Mouse (Mus musculus) lung, postnatal 36 days (tissue): ENCODE results near the gene Hist2h3c1.
"Not testable (repeated sequence)": the region's sequence is repeated elsewhere in the genome, so short reads cannot be mapped to it uniquely, and the experiment has no call there.

Experiments
- DNase-seq: peaks from one replicate; pipeline ENCODE4 v3.0.0; 2022; ENCODE audit warnings: mixed read lengths

Gene Hist2h3c1

DNA sequence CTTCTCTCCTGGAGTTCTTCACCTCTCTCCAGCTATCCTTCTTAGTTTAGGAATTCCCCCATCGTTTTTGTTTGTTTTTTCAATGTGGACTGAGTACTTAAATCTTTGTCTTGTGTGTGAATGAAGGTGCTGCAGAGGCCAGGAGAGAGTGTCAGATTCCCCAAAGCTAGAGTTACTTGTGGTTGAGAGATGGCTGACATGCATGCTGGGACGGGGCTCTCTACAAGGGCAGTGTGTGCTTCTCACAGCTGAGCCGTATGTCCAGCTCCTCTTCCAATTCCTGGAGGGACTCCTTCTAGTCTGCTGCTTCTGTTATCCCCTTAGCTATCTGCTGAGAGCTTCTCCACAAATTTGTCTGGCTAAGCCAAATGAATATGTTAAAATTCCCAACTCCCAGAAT lies 10.6 kb upstream of the Hist2h3c1 start:
- no peak for DNase-seq

DNA sequence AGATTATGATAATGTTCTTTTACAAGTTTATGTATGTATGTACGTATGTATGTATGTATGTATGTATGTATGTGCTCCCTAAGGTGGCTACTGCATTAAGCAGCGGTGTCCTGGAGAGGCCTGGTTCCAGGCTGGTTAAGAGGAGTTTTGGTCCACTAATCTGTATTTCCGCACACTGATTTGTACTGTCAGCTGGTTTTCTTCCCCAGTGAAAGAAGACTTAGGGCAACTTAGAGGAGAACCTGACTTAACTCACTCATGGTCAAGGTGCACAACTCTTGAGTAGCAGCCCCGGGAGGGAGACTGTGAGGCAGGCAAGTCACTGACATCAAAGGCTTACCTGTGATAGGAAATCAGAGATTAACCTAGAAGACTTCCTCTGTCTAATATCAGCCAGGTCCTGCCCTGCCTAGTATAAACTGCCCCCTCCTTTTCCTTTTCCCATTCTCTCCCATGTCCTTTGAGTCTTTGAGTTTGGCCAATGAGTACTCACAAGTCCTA lies 9.6 kb upstream of the Hist2h3c1 start:
- DNase-seq: no peak

GRCm38 (mm10) chr3:96237335-96237903 lies 9.1 kb upstream of the Hist2h3c1 start:
- DNase-seq: no peak

DNA sequence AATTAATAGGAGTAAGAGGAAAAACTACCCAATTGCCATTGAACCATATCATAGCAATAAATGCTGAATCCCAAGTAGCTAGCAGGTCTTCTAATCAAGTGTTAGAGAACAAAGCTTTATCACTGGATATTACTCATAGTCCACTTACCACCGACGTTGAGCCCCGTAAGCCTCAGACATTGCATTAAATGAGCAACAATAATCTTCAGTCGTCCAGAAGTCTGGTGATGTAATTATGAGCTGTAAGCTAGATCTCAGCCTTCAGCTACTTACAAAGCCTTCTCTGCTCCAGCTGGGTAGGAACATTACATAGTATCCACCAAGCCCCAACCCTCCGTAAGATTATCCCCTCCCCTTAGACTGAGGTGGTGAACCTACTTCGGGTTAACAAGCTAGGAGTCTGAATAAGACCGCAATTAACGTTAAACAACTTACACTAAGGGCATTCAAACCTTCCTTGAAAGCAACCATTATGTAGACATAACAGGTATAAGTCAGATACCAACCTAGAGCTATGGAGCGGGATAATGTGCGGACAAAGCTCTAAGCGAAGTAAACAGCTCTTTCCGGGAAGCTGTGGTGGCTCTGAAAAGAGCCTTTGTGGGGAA lies 8.5 kb upstream of the Hist2h3c1 start:
- no peak for DNase-seq

DNA sequence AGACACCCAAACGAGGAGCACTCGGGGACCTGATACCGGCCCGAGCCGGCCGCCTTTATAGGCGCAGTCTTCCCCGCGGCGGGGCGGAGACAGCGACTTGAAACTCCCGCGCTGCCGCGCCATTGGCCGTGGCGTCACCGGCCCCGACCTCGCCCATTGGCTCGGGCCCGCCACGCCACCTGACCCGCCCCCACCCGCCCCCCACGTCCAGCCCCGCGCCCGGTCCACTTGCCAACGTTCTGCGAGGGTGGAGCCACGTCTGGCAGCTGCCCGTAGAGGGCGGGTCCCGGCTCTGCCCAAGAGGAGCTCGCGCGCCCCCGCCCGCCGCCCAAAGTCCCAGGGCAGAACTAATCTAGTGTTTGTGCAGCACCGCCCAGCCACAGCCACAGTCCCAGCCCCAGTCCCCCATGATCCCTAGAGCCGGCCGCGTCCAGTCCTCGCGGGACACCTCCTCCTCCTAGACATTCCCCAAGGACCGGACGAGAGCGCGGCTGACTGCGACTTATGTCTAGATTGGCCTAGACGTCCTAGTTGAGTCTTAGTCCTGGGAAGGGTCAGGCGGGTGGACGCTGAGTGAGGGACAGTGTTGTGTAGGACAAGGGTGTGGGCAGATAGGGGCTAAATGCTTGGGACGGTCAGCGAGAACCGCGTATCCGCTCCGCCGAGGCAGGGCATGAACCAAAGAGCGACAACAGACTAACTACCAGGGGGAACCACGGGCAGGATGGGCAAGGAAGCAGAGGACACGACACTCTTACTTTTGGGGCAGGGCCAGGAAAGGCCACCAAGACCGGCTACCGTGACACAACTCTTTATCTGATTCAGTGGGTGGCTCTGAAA lies 7.3 kb upstream of the Hist2h3c1 start, which contains the start of gene Hist2h3c2:
Gene Hist2h3c2, minus strand, starts transcription at position 174 of the 840 bp plus-strand sequence.
- DNase-seq: not testable (repeated sequence)

GRCm38 (mm10) chr3:96239949-96240798 lies 6.3 kb upstream of the Hist2h3c1 start, which contains the start of gene Hist2h2aa2:
TSS of gene Hist2h2aa2 (minus strand) at chr3:96240276.
- DNase-seq: peak; percentile 98

DNA sequence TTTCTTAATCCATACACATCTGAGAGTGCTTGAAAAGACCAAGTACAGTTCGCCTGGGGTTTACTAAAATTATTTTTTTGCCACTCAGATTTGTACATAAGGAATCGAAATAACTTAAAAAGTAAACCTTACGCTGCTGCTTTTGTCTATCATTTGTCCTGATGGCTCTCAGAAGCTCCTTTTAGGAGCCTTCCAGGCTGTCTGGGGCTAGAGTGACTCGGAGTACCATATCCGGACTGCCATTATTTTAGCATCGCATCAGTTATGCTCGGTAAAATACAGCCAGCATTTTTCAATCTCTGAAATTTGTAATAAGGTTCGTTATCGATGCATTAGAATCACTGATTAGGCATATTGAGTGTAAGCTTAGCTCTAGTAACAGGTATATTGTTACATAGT lies 5.7 kb upstream of the Hist2h3c1 start:
- no peak for DNase-seq

DNA sequence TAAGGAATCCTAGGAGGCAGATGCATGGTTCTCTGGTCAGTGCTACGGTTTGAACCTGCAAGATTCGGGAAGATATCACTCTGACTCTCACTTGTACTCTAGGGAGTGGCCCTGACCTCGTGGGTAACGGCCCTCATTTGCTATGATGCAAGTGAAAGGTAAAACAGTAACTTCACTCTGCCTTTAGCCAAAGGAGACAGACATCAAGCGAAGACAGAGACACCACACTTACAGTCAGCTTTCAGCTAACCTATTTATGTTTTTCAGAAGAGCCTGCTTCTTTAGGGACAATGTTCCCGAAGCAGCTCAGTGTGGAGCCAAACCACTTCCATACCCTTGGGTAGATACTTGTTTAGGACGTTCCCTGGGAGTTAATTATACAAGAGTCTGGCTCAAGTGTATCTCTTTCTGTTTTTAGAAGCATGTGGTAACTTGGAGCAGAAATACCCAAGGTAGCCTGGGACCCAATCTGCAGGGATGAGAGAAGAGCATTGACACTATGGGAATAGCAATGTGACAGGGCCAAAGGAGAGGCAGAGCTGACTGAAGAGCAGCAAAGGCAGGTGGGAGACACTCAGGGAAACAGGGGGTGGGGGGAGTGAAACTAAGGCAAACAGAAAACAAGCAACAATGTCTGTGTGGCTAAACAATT lies 2.4 kb upstream of the Hist2h3c1 start:
- DNase-seq: no peak

DNA sequence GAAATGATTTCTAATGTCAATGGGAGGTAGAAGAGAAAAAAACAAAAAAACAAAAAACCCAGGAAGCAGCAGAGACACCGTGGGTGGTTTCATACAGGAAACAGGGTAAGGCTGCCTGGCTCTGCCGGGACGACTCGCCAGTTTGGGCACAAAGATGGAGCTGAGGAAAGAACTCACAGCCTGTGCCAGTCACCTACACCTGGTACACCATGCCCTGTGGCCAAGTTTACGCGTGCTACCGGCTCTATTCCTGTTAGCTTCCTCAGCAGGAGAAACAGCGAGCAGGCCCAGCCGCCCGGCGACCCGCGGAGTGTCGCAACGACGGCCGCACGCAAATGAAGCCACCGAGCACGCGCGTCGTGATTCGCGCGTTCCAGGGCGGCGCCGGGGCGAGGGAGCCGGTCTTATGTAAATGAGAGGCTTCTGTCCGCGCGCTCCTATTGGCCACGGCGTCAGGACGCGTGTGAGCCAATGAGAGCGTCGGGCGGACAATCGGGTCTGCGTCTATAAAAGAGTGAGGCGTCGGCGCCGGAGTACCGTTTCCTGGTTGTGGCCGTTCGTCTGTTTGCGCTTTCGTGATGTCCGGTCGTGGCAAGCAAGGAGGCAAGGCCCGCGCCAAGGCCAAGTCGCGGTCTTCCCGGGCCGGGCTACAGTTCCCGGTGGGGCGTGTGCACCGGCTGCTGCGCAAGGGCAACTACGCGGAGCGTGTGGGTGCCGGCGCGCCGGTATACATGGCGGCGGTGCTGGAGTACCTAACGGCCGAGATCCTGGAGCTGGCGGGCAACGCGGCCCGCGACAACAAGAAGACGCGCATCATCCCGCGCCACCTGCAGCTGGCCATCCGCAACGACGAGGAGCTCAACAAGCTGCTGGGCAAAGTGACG lies 1.2 kb upstream of the Hist2h3c1 start, which contains the start of gene Hist2h2aa1:
Gene Hist2h2aa1, plus strand, starts transcription at position 495 of the 884 bp plus-strand sequence.
- peak; percentile 89 for DNase-seq

GRCm38 (mm10) chr3:96246018-96246417 lies 467 bp upstream of the Hist2h3c1 start:
- not testable (repeated sequence) for DNase-seq

GRCm38 (mm10) chr3:96247356-96248140 lies 1.1 kb downstream of the Hist2h3c1 start:
- DNase-seq: no peak

GRCm38 (mm10) chr3:96248141-96249033 lies 1.9 kb downstream of the Hist2h3c1 start:
- DNase-seq: no peak

DNA sequence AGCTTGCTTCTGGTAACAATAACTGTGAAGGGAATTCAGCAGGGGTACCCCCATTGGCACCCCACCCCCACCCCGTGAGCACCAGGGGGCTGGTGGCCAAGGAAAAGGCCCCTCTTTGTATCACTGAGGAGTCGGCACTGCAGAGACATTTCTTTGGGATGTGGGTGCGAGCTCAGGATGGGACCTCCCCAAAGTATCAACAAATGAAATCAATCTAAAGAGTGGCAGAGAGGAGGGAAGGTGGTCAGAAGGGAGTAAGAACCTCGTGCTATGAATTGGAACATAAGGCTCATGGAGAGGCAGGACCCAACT lies 2.5 kb downstream of the Hist2h3c1 start:
- no peak for DNase-seq

DNA sequence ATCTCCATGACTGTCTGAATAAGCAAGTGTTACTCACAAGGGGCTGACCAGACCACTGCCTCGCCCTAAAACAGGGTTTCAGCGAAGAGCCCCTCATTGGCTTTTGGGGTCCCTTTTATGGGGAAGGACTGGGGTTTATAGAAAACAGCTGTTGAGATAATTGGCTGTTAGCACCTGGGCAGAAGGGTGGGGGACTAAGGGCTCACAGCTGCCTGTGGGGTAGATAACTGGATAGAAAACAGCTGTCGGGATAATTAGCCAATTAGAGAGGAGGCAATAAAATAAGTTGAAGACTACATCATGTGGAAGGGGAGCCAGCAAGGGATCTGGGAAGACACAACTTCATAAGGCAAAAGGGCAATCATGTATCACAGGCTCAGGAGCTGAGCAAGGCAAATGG lies 4.4 kb downstream of the Hist2h3c1 start:
- no peak for DNase-seq

DNA sequence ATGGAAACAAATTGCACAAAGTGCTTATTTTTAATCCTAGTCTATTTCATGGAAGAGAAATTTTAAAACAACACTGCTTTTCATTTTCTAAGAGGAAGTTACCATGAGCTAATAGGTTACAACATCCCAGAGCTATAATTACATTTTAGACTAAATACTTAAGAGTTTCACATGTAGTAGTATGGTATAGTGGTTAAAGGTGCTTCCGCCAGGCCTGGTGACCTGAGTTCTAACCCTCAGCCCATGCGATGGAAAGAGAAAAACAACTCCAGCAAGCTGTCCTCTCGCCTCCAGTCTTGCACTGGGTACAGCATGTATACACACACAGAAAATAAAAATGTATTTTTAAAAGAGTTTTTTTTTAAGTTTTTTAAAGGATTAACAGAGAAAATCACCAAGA lies 5.3 kb downstream of the Hist2h3c1 start:
- DNase-seq: no peak

GRCm38 (mm10) chr3:96254683-96255355 lies 8.3 kb downstream of the Hist2h3c1 start:
- no peak for DNase-seq

GRCm38 (mm10) chr3:96255926-96256593 lies 9.6 kb downstream of the Hist2h3c1 start:
- peak; percentile 56 for DNase-seq

GRCm38 (mm10) chr3:96257190-96257589 lies 10.7 kb downstream of the Hist2h3c1 start:
- peak; percentile 44 for DNase-seq
